Mouse (Mus musculus) frontal cortex, postnatal 14 days (tissue): Measurements from ENCODE around the gene Aftph.

ENCODE experiments used
- DNase-seq, 2 experiments: peaks; one replicate each; pipeline ENCODE4 v3.0.0; 2022; ENCODE audit warnings: low spot score in 2 of 2

Aftph gene

GRCm38 (mm10) chr11:20728044-20728443 is 13.3 kb downstream of the Aftph start:
- no peak for DNase-seq

GRCm38 (mm10) chr11:20723572-20723971 is 17.8 kb downstream of the Aftph start:
- no peak for DNase-seq

- DNase-seq, result no peak
Measured at GRCm38 (mm10) chr11:20712068-20712671, 29.2 kb downstream of the Aftph start.

GRCm38 (mm10) chr11:20691000-20691399 is 50.4 kb downstream of the Aftph start:
- peak; percentile 26 to 44 for DNase-seq

GRCm38 (mm10) chr11:20681679-20682078 is 59.7 kb downstream of the Aftph start:
- no peak for DNase-seq

DNA sequence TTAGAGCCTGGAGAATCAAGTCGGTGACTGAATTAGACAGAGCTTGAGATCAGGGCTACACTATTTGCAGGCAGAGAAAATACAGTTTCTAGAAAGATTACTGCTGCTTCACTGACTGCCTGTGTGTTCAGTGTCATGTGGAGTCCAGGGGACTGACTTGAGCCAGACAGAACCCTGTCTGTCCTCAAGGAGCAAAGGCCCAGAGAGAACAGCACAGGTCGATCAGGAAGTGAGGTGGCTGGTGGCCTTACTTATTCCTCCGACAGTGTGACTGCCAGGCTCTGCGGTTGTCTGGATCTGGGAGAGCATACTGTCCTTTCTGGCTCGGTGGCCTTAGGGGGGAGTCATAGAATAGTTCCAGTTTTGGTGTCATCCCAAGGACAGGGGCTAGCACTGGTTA is 60.6 kb downstream of the Aftph start:
- no peak for DNase-seq

GRCm38 (mm10) chr11:20679396-20679795 is 62.0 kb downstream of the Aftph start:
- no peak for DNase-seq

DNA sequence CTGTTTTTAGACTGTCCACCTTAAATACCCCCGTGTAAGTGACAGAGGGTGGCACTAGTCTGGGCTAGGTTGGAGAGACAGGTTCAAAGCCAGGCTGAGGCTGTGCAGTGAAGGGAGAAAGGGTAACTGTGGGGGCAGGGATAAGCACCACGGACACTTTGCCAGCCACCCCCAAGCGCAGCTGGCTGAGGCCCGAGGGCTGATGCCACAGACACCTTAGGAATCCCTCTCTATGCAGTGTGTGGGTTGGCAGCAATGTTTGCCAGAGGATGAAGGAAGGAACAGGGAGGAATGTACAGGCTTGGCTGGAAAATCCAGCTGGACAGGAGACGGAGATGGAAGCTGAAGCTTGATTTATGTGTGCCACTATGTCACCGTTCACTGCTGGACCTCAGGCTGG is 68.9 kb downstream of the Aftph start:
- no peak for DNase-seq

DNA sequence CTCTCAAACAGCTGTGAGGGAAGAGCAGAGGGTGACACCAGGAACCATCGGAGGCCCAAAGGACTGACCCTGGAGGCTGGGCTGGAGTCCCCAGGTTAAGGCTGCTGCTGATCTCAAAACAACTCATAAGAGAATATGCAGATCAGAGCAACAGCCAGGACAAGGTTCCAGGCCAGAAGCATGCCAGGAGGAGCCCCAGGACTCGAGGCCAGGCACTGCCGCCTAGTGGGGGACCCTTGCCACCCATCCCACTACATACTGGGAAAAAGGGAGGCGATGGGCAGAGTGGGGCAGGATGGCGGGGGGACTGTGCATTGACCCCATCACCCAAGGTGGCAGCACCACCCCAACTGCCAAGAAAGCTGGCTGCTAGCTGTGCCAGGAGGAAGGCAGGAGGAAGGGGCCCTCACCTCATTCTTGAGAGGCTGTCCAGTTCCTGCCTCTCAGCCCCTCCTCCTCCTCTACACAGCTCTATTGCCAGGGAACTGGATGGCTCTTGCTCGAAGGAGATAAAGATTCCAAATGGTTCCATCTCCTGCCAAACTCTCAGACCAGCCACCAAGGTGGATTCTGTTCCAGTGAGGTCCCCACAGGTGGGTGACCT is 69.5 kb downstream of the Aftph start:
- DNase-seq, result no peak

DNA sequence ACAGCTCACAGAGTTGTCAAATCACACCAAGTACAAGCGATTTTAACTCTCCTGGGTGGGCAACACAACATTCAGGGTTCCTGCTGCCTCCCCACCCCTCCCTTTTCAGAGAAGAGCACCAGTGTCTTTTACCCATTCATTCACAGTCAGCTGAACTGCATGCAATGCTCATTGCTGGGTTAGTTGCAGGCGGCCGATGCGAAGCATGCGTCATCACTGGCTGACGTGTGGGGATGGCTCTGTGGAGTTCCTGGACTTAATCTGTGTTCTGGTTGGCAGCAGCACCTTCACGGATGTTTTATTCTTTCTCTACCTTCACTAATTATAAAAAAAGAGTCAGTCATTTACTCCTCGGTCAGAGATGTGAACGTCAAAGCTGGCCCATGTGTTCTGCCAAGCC is 76.5 kb downstream of the Aftph start:
- no peak for DNase-seq

DNA sequence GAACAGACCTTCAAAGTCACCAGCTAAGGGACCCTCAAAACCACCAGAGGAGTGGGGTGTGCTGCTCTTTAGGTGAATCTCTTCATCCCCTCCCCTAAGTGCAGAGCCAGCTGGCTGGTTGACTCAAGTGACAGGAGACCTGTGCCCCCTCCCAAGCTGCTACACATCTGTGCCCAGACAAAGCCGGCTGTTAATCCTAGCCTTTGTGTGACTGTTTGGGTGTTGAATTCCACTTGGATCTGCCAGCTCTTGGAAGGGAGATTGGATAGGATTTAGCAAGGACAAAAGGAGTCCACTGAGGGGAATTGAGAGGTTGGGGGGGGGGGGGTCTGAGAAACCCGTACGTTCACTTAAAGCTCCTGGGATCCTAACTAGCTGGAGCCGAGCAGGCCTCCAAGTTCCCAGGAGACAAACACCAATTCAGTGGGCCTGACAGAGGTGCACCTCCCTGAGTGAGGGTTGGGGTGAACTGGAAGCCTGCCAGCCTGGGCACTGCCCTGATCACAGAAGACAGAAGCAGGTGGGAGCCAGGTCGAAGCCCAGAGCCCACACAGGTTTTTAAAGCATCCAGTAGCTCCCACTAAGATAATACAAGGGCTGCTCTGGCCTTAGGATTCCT is 77.7 kb downstream of the Aftph start:
- no peak for DNase-seq

- DNase-seq, result no peak
Measured at GRCm38 (mm10) chr11:20662811-20663210, 78.6 kb downstream of the Aftph start.

- DNase-seq, result no peak
Measured at GRCm38 (mm10) chr11:20661652-20662051, 79.7 kb downstream of the Aftph start.

DNA sequence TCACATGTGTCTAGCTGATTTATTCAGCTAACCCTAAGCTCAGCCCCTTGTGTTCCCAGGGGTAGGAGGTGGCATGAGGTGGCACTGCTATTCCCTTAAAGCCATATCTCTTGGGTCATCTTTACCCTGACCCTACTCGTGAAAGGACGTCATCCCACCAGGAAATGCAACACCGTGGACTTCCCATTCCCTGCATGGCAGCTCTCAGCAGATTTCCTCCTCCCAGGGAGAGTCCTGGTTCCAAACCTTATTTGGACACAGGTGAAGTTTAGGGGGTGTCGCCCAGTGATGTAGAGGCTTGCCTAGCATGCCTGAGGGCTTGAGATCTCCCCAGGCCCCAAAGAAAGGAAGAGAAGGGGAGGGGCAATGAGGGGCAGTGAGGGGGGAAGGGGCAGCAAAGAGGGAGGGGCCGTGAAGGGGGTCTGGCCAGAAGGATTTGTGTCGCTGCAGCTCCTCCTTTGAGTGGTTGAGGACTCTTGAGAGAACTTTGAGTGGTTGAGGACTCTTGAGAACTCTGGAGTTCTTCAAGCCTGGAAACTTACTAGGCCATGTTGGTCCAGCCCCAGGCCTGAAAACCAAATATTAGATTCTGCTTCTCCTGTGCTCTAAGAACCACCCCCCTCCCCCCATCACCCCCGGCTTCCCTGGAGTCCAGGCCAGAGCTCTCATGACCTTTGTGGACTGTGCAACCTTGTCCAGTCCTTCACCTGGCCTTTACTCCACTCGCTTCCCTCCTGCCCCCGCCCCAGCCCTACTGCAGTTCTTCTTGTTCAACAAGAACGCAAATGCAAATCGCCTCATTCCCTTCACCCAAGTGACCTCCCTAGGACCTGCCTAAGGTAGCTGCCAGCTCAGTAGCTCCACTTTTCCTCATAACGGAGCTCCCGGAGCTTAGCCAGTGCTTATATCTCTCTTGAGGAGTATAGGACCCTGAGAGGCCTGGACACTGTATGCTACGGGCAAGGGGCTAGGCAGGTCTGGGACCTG is 81.0 kb downstream of the Aftph start:
- no peak for DNase-seq

DNA sequence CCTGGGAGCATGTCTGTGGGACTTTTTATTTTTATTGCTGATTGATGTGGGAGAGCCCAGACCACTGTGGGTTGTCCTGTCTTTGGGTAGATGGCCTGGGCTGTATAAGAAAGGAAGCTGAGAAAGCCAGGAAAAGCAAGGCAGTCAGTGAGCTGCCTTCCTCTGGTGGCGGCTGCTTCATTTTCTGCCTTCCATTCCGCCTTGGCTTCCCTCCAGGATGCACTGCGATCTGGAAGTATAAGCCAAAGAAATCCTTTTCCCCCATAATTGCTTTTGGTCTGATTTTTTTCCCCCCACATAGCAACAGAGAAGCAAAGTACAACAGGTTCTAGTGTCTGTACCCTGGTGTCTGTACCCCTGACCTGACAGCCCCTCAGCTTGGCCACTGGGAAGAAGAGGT is 82.3 kb downstream of the Aftph start:
- no peak for DNase-seq

DNA sequence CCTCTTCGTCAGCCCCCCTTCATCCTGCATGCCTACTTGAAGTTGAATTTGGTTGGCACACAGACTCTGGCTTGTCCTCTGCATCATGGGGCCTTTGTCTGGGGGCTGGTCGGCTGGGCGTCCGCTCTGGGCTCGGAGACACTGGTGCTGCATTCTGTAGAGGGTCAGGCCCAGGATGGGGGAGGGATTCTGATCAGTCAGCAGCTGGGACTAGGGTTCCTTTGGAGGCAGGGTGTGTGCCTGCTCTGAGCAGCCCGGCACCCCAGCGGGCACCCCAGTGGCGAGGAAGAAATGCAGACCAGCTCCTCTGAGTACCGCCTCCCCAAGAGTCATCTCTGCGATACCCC is 84.7 kb downstream of the Aftph start:
- no peak for DNase-seq

DNA sequence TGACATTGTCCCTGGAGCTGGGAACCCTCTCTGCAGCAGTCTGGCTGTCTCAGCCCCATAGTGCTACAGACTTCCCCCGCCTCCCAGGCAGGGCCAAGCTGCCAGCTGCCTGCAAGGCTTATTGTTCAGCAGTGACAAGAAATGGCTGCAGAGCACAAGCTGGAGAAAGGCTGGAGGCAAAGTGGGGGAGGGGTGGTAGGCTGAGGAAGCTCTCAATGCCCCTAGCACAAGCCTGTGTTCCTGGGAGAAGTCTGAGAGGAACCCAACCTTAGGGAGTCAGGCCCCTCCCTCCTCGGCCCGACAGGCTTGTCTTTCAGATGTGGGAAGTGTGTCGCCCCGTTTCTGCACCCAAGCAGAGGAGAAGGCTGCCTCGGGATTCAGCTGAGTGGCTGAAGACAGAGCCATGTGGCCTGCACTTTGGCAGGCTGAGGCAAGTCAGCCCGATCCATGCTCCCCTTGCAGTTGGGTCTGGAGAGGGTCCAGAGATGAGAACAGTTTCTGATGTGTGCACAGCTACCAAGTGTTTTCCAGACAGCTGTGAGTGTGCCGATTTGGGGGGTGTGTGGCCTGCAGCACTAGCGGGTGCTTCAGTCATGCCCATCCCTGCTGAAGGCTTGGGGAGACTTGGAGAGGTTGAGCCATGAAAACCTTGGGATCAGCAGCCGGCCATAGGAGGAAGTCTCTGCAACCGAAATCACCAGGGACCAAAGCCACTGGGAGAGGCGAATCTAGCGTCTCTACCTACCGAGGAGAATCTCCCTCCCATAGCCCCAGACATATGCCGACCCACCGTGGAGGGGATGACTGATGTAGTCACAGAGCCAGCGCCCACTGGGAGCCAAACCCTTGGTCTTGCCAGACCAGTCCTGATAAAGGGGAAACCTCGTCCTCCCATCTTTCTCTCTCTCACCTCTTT is 85.3 kb downstream of the Aftph start:
- peak; percentile 61 to 72 for DNase-seq

GRCm38 (mm10) chr11:20651166-20651565 is 90.2 kb downstream of the Aftph start:
- DNase-seq, result no peak

- no peak for DNase-seq
Measured at GRCm38 (mm10) chr11:20650006-20650639, 91.3 kb downstream of the Aftph start.

DNA sequence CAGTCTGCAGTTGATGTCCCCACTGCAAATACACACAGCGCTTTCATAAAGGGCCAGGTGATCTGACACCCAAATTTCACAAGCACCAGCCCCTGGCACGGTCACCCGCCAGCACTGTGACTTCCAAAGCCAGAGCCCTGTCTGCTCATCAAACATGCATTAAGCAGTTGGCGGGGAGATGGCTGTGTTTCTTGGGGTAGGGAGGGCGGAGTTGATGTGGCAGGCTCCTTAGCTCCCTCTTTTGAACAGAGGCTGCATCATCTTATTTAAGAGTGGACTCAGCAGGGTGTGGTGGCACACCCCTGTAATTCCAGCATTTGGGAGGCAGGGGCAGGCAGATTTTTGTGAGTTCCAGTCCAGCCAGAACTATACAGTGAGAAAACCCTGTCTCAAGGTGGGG is 91.9 kb downstream of the Aftph start:
- no peak for DNase-seq
